Mouse (Mus musculus): ENCODE results near the gene Zfp503. TPM values are rescaled to one million over a fixed set of nuclear protein-coding genes. Genes with fewer than 3 reads are reported as not detected.

Gene Zfp503
- total RNA-seq, 2 experiments from 2014 or later: not detected

DNA sequence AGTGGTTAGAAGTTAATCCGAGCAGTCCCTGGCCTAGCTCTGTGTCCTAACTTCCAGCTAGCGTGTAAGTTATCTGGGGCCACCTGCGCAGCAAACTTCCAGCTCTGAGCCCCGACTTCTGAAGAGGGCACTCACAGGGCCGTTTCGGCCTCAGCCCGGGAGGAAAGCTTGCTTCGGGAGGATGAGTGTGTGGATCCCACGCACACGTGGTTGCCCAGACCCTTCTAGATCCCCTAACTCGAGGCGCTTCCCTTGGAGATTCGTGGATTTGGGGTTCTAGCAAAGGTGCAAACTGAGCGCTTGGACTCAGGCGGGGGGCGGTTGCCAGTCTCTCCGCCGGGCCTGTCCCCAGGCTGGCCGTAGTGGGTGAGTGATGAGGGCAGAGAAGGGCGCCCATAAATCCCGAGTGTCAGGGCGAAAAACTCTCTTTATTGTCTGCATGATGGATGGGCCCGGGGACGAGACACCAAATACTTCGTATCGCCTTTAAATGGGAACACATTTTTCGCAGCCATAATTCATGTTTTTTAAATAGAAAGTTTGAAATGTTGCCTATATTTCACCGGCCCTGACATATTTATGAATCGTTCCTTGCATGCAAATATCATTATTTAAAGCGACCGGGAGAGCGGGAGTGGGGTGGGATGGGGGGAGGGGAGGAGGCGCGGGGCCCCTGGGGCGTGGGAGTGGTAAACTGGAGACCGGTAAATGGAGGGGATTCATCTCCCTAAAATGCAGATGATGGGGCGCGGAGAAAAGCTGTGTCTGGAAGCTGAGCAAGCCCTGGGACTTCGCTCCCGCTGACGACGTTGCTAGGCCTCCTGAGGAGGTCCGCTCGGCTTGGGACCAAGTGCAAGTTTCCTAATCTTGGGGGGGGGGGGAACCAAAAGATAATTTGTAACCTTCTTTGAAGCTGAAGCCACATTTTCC, 4.9 kb upstream of the Zfp503 start:
- ATAC-seq (replicated peaks; ENCODE audit: low FRiP score, low TSS enrichment, poor library complexity, severe bottlenecking): peak; percentile 23; the same call in 1 of the 2 replicates

- ATAC-seq (replicated peaks; ENCODE audit: low FRiP score, low TSS enrichment, poor library complexity, severe bottlenecking): 0 out of 2 replicates have a peak, but pooled peaks have one; percentile 32
Measured at GRCm38 (mm10) chr14:21993251-21994060, 4.1 kb upstream of the Zfp503 start.

- no peak for ATAC-seq (replicated peaks; ENCODE audit: low FRiP score, low TSS enrichment, poor library complexity, severe bottlenecking)
Measured at GRCm38 (mm10) chr14:21992321-21992885, 3.0 kb upstream of the Zfp503 start.

- no peak for ATAC-seq (replicated peaks; ENCODE audit: low FRiP score, low TSS enrichment, poor library complexity, severe bottlenecking)
Measured at GRCm38 (mm10) chr14:21991856-21992255, 2.5 kb upstream of the Zfp503 start.

GRCm38 (mm10) chr14:21991251-21991780, 1.9 kb upstream of the Zfp503 start:
- ATAC-seq (replicated peaks; ENCODE audit: low FRiP score, low TSS enrichment, poor library complexity, severe bottlenecking): no peak

DNA sequence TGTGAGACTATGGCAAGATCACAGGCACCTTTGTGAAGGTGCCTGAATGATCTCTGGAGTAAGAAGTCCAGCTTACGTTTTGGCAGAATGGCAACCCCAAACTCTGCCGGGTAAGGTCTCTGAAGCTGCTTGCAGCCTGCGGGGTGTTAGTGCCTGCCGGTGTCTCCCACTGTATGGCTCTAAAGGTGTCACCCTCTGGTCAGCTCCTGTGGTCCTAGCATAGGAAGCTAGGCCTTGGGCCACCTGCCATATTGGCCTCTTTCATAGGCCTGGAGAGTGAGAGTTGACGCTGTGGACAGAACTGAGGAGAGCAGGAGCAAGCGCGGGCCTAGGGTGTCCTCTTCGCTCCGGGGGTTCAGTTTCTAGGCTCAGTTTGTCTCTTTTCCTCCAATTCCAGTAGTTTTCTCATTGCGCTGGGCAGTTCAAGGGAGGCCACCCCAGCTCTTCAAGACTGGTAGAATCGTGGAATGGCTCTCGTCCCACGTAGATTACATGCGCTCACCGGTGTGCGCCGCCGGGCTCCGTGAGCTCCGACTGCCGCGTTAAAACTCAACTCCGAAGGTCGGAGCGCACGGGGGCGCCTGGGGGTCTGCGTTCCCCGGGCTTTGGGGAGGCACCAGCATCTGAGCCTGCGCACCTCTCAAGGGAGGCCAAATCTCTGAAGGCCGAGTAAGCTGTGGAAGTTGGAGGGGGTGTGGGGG, 1.1 kb upstream of the Zfp503 start:
- ATAC-seq (replicated peaks; ENCODE audit: low FRiP score, low TSS enrichment, poor library complexity, severe bottlenecking): no peak

DNA sequence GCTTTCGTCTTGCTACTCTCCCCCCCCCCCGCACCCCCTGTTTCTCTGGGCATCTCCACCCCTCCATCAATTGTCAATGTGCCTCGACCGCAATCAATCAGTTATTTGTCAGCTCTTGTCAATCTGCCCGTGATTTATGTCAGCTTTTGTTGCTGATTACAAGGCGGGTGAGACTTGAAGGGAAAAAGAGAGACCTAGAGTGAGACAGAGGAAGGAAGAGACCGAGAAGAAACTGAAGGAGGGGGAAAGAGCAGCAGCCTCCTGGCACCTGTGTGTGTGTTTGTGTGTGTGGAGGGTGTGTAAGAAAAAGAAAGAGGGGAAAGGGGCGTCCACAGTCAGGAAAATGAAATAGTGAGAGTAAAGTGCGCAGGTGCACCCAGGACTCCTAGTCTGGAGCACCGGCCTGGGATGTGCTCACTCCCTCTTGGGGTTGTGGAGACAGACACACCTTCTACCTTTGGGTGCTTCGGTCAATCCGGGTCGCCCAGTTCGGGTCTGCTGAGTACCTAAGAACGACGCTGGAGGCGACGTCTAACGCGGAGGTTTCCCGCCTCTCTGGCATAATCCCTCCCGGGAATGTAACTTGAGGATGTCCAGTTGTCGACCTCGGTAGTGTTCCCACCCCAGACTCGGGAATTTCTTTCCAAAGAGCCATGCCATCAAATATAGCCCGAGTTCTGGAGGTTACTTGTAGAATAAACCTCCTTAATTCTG, 667 bp downstream of the Zfp503 start:
- ATAC-seq (replicated peaks; ENCODE audit: low FRiP score, low TSS enrichment, poor library complexity, severe bottlenecking): no peak

DNA sequence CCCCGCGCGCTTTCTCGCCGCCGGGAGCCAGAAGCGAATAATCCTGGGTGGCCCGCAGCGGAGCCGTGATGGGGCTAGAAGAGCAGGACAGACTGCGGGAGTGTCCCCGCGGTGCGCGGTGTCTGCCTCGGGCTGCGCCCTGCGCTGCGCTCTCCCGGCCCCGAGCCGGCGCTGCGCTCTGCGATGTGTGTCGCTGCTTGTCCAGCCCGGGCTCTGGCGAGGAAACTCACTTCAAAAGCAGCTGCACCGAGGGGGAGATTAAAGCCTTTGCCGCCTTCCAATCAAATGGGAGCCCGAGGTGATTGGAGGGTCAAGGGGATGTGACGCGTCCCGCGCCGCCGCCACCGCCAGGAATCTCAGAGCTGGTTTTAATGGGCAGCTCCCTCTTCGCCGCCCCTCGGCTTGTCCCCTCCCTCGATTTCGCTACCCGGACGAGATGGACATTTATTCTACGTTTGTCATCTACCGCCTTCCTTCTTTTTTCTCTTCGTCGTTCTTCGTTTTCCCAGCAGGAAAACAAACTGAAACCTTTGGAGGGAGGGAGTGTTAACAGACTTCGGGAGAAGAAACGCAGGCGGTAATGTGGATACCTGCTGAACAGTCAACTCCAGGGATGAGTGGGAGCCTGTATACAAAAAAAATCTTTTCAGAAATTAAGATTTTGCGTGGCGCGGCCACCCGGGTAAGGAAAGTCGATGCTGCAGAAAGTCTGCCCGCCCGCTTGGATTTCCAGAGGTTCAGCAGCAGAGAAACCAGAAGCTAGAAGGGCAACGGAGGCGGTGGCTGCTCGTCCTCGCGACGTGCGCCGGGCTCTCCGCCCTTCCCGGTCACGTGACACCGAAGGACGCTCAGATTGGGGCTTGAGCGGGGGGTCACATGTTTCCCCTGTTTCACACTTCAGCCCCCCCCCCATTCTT, 1.5 kb downstream of the Zfp503 start:
- no peak for ATAC-seq (replicated peaks; ENCODE audit: low FRiP score, low TSS enrichment, poor library complexity, severe bottlenecking)

DNA sequence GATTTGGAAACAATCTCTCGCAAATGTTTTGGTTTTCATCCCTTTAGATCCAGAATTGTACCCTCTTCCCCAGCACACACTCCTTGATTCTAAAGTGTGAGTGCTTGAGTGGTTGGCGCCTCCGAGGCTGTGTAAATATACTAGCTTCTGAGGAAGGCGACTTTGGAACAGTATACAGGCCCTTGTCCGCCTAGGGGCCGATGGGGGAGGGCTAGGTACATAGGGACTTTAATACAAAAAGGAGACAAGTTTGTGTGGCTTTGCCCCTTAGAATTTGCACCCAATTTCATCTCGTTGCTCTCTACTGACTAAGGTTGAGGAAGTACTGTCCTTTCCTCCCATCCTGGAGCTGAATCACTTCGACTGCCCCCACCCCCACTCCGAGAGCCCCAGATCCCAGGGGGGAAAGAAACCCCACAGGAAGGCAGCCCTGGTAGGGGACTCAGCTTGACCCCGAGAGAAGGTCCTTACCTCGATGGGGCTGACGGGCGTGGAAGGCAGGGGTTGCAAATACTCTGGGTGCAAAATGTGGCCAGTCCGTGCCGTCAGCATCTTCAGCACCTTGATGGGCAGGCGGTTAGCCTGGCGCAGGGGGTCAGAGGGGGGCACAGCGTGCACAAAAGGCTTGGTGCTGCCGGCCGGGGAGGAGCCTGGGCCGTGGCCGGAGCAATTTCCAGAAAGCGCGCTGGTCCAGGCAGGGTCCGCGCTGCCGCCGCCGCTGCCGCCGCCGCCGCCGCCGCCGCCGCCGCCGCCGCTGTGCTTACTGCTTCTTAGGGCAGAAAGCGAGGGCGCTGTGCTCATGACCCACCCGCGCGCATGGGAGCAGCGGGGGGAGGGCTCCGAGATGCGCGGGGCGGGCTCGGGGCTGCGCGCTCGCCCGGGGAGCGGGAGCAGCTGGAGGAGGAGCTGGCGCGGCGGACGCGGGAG, 2.4 kb downstream of the Zfp503 start:
- ATAC-seq (replicated peaks; ENCODE audit: low FRiP score, low TSS enrichment, poor library complexity, severe bottlenecking): no peak

DNA sequence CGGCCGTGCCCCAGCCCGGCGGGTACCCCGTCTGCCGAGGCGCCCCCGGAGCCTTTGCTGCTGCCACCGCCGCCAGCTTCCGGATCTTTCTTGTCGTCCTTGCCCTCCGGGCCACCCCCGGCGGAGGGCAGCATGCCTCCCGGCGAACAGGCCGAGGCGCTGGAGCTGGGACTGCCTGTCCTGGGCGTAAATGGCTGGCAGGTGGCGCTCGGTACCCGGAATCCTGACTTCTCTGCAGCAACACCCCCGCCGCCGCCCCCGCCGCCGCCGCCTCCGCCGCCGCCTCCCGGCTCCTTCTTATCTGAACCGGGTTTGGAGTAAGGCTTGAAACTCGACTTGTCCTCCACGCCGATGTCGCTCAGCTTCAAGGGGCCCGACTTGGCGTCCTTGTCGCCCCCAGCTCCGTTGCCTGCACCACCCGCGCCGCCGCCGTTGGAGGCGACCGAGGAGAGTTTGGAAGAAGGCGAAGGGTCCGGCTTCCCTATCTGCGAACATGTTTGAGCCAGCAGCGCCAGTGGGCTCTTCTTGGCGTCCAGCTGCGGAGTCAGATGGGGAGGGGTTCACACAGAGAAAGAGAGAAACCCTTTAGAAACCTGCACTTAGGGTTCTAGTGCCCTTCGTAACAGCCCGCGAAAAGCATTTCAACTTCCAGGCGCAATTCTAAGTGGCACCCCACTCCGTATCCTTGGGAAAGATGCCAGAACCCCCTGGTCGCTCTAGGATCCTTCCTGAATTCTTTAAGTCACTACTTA, 3.2 kb downstream of the Zfp503 start:
- ATAC-seq (replicated peaks; ENCODE audit: low FRiP score, low TSS enrichment, poor library complexity, severe bottlenecking): peak; percentile 62

GRCm38 (mm10) chr14:21985426-21985931, 3.9 kb downstream of the Zfp503 start:
- ATAC-seq (replicated peaks; ENCODE audit: low FRiP score, low TSS enrichment, poor library complexity, severe bottlenecking): no peak

DNA sequence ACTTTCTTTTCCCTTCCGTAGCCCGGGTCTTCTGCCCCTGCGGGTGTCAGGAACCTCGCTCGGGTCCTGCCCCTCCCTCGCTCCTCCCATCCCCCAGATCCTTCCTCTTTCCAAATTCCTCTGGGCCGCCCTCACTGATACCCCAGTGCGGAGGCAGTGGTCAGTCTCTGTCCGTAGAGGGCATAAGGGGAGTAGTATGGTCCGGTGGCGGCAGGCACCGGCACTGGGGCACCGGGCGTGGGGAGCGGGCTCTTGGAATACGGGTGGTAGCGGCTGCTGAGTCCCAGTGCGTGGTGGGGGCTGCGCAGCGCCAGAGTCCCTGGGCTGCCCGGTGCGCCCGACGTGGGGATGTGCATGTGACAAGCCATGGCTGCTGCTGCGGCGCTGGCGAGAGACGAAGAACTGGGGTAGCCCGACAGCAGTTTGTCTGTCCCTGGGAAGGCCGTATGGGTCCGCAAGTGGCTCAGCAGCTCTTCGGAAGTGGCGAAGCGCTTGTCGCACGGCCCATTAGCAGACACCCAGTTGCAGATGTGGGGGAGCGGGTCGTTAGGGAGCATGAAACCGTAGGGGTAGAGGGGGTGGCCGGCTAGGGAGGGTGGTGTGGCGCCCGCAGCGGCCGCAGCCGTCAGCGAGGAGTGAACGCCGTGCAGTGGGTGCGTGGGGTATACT, 4.5 kb downstream of the Zfp503 start:
- ATAC-seq (replicated peaks; ENCODE audit: low FRiP score, low TSS enrichment, poor library complexity, severe bottlenecking): no peak

DNA sequence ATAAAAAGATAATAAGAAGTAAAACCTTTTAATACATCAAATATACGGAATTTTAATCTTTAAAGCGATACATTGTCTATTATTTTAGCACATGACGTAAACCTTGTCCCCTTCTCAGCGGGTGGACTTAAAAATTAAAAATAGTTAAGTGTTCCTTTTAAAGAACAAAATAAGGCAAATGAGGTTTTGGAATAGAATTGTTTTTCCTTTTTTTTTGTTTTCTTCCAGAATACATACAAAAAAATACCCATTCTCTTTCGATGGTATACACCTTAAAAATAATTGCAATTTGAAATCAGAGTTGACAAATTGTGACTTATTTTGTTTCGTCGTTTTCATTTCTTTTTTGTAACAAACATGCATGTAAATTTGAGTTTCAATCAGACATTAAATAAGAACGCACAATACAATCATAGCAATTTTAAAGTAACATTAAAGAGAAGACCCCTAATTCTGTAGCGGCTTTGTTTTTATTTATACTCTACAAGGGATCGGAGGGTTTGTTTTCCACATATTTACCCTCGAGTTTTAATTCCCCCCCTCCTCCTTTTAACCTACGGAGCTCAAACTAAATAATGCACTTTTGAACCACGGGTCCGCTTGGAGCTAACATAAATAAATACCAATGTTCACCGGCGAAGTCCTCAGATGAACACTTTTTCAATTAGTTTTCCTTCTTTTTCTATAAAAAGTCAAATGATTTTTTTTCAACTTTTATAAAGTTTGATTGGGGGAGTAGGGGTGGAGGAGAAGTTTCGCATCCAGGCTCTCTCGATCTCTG, 5.3 kb downstream of the Zfp503 start:
- ATAC-seq (replicated peaks; ENCODE audit: low FRiP score, low TSS enrichment, poor library complexity, severe bottlenecking): no peak

DNA sequence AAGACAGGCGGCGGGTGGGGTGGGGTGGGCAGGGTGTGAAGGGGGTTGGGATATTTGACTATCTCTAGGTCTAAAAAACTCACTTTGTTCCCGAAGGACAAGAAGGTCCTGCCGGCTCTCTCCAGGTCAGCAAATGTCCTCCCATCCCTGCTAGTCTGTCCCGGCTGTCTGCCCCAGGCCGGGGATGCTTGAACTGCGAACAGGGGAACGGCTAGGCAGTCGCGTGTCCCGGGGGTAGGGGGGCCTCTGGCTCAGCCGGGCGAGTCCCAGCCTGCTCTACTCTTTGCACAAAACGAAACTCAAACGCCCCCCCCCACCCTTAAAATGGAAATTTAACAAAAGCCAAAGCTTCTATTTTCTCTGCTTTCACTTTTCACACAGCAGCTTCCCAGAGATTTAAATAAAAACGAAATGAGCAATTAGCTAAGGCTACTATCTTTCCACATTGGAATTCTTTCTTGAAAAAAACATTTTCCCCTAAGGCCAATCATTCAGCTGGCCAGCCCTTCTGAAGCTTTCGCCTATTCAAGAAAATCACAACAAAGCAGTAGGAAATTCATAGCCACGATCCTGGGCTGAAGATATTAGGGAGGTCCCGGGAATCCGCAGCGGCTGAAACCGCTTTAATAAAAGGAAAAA, 6.0 kb downstream of the Zfp503 start:
- no peak for ATAC-seq (replicated peaks; ENCODE audit: low FRiP score, low TSS enrichment, poor library complexity, severe bottlenecking)

Measured in megakaryocyte-erythroid progenitor cell, adult 5-6 weeks (primary cell).